Mouse (Mus musculus): ENCODE data around the gene Tdrd12.

DNA sequence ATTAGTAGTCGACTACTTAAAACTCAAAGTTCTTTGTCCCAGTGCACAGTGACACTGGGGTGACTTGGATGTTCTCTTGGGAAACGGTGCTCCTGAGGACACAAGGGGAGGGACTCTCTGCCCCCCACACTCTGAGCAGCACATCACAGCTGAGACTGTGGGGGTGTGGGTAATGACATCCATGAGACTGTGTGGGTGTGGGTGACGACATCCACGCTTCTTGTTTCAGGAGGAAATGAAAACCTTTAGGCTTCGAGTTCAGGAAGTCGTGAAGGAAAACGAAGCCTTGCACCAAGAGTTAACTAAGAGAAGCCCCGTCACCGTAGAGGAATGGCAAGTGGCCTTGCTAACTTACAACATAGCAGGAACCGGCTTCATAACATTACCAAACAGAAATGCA is 114.5 kb downstream of the Tdrd12 start:
- TF ChIP-seq CTCF (IDR thresholded peaks at IDR 0.05; ENCODE audit: low read depth, low read length) = no peak
- TF ChIP-seq POLR2A (IDR thresholded peaks at IDR 0.05; ENCODE audit: borderline replicate concordance, low read depth, low read length) = no peak

Measured in bone marrow macrophage, adult 2 months (primary cell).